Mouse (Mus musculus) kidney, adult 2 months (tissue): Measurements from ENCODE around the gene Rgs12. TPM values are rescaled to one million over a fixed set of nuclear protein-coding genes. Genes with fewer than 3 reads are reported as not detected.
A peak's percentile ranks its signal among the peaks of the same experiment; 100 is the strongest.

ENCODE experiments used
- DNase-seq: peaks from one replicate; pipeline ENCODE4 v3.0.0; 2021
- H3K27ac ChIP-seq: fragments of 200-500 bp; 2 replicates; pipeline ENCODE4 v1.5.1; 2012; ENCODE audit warnings: low read depth, low read length, control low read depth, inconsistent platforms; ENCODE audit not compliant: insufficient read depth
- H3K27me3 ChIP-seq: fragments of 200-500 bp; replicated peaks from 2 replicates; pipeline ENCODE4 v1.6.1; 2012; ENCODE audit warnings: mild to moderate bottlenecking, moderate library complexity, low read length, inconsistent platforms; ENCODE audit not compliant: control insufficient read depth, insufficient read depth
- H3K36me3 ChIP-seq: fragments of 200-500 bp; 2 replicates; pipeline ENCODE4 v1.6.1; 2012; ENCODE audit warnings: mild to moderate bottlenecking, moderate library complexity, low read length, inconsistent platforms; ENCODE audit not compliant: control insufficient read depth, insufficient read depth
- H3K4me1 ChIP-seq: fragments of 200-500 bp; 2 replicates; pipeline ENCODE4 v1.6.1; 2011; ENCODE audit warnings: low read length; ENCODE audit not compliant: control insufficient read depth, insufficient read depth
- H3K4me3 ChIP-seq: fragments of 200-500 bp; 2 replicates; pipeline ENCODE4 v1.5.1; 2011; ENCODE audit warnings: mild to moderate bottlenecking, low read depth, low read length, control low read depth; ENCODE audit not compliant: insufficient read depth
- CTCF ChIP-seq: fragments of 200-500 bp; conservative IDR thresholded peaks from 2 replicates; pipeline ENCODE4 v1.5.1; 2011; ENCODE audit warnings: low read depth, mild to moderate bottlenecking, control low read depth, low read length, moderate library complexity, mixed read lengths; ENCODE audit not compliant: insufficient read depth, insufficient read length
- POLR2A ChIP-seq: fragments of 200-500 bp; IDR thresholded peaks from one replicate; pipeline ENCODE4 v1.6.1; 2011; ENCODE audit warnings: low read depth, low read length, control low read depth
- WGBS: fragments of 180-500 bp; shearing (Covaris S2); methylation state at CpG from one replicate; pipeline ENCODE4 v1.1.7; 2018; 5-methylcytosine and 5-hydroxymethylcytosine counted together
- polyA plus RNA-seq: library from polyadenylated mRNA; depleted of rRNA; stranded (reverse); fragments of >200 nt; gene quantifications from 2 replicates; pipeline ENCODE4 v1.2.3, GENCODE M21; 2012

The Rgs12 gene
- polyA plus RNA-seq, 1 experiment = 20.7 TPM

DNA sequence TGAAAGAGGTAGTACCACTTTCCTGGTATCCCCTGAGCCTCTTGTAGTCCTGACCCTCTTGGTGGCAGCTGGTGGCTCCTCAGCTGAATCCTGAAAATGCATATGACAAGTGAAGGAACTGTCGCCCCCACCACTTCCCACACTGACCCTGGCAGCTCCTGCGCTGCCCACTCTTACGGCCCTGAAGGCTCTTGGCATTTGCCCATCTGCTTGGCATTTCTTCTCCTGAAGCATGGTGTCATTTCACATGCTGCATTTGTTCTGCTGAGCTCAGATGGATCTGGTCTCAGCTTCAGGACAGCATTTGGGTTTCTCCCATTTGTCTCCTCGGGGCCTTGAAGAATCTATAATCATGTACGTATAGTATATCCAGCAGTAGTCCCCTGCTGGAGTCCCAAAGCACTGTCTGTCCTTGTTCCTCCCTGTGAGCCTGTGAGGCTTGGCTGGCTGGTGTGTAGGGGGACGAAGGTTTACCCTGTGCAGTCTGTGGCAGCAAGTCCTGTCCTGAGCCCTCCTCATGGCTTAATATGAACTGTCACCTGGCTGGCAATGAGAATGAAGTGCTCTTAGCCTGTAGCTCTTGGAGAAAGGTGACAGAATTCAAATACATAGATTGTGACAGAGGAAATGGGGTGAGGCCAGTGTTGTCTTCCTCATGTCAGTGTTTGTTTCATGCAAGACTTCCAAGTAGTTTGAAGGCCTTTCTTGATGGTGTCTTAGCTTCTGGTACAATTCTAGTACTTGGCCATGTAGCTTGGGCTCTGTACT lies 62.1 kb downstream of the Rgs12 start:
- no peak for DNase-seq
- no peak for TF ChIP-seq POLR2A
- TF ChIP-seq CTCF = no peak
- WGBS = 93% methylated on average over 6 of the region's 6 CpGs
- Histone ChIP-seq H3K27me3 (no peaks in the 10 kb centered on the region), H3K4me1 (no peaks in the 10 kb centered on the region), H3K36me3 (no peaks in the 10 kb centered on the region), H3K4me3 (no peak overlapping the region), H3K27ac (no peak overlapping the region)

DNA sequence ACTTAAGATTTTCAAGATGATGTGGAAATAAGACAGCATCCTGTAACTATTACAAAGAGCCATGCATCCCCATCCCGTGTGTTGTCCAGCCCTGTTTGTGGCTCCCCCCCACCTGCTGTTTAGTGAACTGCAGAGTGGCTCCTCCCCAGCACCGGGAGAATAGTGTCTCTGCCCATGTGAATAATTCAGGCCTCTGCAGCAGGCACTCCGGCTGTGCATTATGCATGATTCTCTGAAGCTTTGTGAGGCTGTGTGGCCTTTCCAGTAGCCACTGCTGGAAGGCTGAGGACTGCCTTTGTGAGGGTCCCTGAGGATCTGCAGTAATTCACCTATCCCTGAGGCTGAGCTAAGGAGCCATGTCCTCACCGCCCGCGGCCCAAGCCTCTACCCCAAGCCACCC lies 64.8 kb downstream of the Rgs12 start:
- no peak overlapping the region for H3K4me3 ChIP-seq
- no peaks in the 10 kb centered on the region for H3K27me3 ChIP-seq
- H3K27ac ChIP-seq = no peak overlapping the region
- TF ChIP-seq CTCF (no peak), POLR2A (no peak)
- H3K36me3 ChIP-seq = no peaks in the 10 kb centered on the region
- DNase-seq = no peak
- no peaks in the 10 kb centered on the region for H3K4me1 ChIP-seq
- 77% methylated on average over 6 of the region's 6 CpGs for WGBS

DNA sequence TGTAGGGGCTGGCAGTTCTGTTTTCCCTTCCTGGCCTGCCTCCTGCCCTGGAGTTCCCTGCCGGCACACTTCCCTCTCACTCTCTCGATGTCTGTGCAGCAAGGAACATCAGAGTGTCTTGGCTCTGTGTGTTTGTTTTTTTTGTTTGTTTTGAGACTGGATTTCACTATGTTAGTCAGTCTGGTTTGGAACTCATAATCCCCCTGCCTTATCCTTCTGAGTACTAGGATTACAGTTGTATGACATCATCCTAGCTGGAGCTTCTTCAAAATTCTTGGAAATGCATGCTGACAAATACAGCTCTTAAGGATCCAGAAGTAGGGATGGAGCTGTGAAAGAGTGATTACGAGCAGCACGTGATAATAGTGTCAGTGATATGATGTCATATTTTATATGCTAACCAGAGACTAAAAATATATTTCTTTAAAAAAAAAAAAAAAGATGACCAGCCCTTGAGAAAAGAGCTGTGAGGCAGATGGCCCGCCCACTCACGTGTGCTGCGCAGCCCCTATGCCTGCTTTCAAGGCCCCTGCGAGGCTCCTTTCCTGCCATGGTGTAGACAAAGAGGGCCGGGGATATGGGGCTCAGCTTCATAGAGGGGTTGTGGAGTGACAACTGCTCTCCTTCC lies 70.5 kb downstream of the Rgs12 start:
- DNase-seq = no peak
- Histone ChIP-seq H3K27me3 (no peaks in the 10 kb centered on the region), H3K36me3 (no peaks in the 10 kb centered on the region), H3K4me3 (no peak overlapping the region), H3K4me1 (no peaks in the 10 kb centered on the region), H3K27ac (no peak overlapping the region)
- TF ChIP-seq POLR2A (no peak), CTCF (no peak)
- 86% methylated on average over 9 of the region's 9 CpGs for WGBS

DNA sequence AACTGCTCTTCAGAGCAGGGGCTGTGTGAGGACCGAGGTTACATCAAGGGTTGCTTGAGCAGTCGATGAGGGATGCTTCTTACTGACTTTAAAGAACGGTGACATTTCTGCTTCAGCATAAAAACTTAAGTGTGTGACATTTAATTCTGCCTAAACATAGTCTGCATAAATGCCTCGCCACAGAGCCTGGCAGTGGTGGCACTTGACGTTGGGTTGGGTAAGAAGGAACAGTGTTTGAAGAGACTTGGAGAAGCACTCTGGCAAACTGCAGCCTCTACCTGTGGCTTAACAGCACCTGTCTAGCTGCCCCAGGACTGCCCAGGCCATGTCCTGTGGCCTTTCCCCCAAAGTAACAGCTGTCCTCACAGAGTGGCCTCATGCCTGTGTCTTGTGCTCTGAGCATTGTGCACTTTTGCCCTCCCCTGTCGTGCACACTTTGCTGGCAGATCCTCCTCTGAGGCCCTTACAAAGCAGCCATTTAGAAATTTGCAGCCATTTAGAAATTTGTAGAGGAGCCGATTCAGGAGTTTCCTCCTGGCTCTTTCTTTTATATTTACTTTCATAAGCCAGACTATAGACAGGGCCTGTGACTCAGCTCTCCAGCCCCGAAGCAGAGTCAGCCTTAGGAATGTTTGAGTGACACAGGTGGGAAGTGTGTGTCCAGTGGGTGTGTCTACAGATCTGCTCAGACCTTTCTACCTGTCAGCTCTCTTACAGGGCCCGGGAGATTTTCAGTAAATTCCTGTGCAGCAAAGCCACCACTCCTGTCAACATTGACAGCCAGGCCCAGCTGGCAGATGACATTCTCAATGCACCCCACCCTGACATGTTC lies 71.4 kb downstream of the Rgs12 start:
- Histone ChIP-seq H3K4me1 (no peaks in the 10 kb centered on the region), H3K27me3 (no peaks in the 10 kb centered on the region), H3K4me3 (no peak overlapping the region), H3K36me3 (no peaks in the 10 kb centered on the region), H3K27ac (no peak overlapping the region)
- no peak for DNase-seq
- TF ChIP-seq CTCF = no peak
- no peak for TF ChIP-seq POLR2A
- 81% methylated on average over 9 of the region's 9 CpGs for WGBS

DNA sequence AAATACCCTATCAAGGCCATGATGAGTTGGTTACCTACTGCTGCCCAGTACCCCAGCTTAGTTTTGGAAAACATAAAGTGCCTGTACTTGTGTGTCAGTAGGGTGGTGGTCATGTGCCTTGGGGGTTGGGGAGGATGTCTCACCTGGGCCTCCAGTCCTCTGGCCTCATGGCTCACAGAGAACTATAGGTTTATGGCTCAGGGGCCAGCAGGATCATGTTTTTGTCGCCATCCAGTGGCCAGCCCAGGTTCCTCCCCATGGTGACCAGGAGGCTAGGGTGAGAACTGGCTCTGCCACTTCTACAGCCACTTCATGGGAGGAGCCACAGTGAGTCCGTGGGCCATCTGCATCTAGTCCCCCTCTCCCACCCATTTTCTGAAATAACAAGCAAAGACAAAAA lies 75.7 kb downstream of the Rgs12 start:
- 17% methylated on average over 2 of the region's 2 CpGs for WGBS
- TF ChIP-seq POLR2A = no peak
- TF ChIP-seq CTCF = peak; percentile 76
- no peaks in the 10 kb centered on the region for H3K4me1 ChIP-seq
- no peak overlapping the region for H3K4me3 ChIP-seq
- H3K27ac ChIP-seq = no peak overlapping the region
- no peaks in the 10 kb centered on the region for H3K36me3 ChIP-seq
- peak; percentile 66 for DNase-seq
- no peaks in the 10 kb centered on the region for H3K27me3 ChIP-seq

DNA sequence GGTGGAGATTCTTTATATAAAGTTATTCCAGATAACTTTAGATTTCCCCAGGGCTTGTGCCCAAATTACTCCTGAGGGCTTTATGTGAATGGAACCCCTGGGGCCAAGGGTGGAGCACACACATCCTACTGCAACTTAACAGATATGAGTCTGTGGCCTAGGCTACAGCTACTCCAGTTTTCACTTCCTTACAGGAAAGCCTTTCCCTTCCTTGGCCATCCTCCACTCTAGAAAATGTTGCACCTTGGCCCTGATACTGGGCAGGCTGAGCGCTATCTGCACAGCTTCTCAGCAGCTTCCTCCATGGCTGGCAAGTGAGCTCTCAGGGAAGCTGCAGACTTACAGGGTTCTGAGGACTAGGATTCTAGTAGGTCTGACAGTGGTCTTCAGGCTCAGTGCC lies 80.1 kb downstream of the Rgs12 start:
- Histone ChIP-seq H3K36me3 (no peaks in the 10 kb centered on the region), H3K27me3 (no peaks in the 10 kb centered on the region), H3K4me1 (no peaks in the 10 kb centered on the region), H3K27ac (no peak overlapping the region), H3K4me3 (no peak overlapping the region)
- WGBS = 77% methylated on average over 1 of the region's 1 CpGs
- no peak for DNase-seq
- TF ChIP-seq POLR2A (no peak), CTCF (no peak)

DNA sequence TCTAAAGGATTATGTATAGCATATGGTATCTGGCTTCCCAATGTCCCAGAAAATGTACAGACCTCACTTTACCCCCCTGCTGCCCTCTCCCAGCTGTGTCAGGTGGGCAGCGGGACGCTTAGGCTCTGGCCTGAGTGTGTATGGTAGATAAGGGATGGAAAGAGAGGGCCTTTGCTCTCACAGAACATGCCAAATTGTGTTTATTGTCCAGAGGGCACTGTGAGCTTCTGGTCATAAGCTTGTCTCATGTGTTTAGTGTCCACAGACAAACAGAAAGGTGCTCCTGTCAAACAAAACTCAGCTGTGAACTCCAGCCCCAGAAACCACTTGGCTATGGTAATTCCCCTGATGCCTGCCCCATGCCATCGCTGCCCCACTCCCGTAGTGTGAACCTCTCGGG lies 80.5 kb downstream of the Rgs12 start:
- no peaks in the 10 kb centered on the region for H3K27me3 ChIP-seq
- H3K4me1 ChIP-seq = no peaks in the 10 kb centered on the region
- 95% methylated on average over 5 of the region's 5 CpGs for WGBS
- H3K36me3 ChIP-seq = no peaks in the 10 kb centered on the region
- H3K4me3 ChIP-seq = no peak overlapping the region
- no peak for DNase-seq
- TF ChIP-seq CTCF (no peak), POLR2A (no peak)
- H3K27ac ChIP-seq = no peak overlapping the region
